Mouse (Mus musculus): ENCODE results near the gene Brca2.

- TF ChIP-seq CTCF (conservative IDR thresholded peaks at IDR 0.05; ENCODE audit: insufficient read depth, insufficient read length, low read depth, low read length) (no peak), POLR2A (IDR thresholded peaks at IDR 0.05; ENCODE audit: low read depth, low read length) (no peak)
Measured at GRCm38 (mm10) chr5:150607631-150608030, 85.2 kb downstream of the Brca2 start.

All from kidney, adult 2 months (tissue).